Mouse (Mus musculus) liver, adult (tissue): ENCODE measurements around the gene Spib.

Experiments used
- GATA4 ChIP-seq: IDR thresholded peaks from 2 replicates; pipeline ENCODE4 v1.6.1; 2014; ENCODE audit warnings: mild to moderate bottlenecking, low read length; ENCODE audit not compliant: insufficient replicate concordance

Spib gene

GRCm38 (mm10) chr7:44488545-44488944, 43.3 kb downstream of the Spib start:
- no peak for TF ChIP-seq GATA4

GRCm38 (mm10) chr7:44487936-44488335, 43.9 kb downstream of the Spib start:
- no peak for TF ChIP-seq GATA4

- TF ChIP-seq GATA4, result no peak
Measured at GRCm38 (mm10) chr7:44486927-44487575, 44.8 kb downstream of the Spib start.

GRCm38 (mm10) chr7:44485572-44486195, 46.2 kb downstream of the Spib start:
- TF ChIP-seq GATA4, result no peak

- TF ChIP-seq GATA4, result no peak
Measured at GRCm38 (mm10) chr7:44484841-44485571, 46.9 kb downstream of the Spib start.

GRCm38 (mm10) chr7:44484109-44484508, 47.8 kb downstream of the Spib start:
- TF ChIP-seq GATA4, result no peak

- no peak for TF ChIP-seq GATA4
Measured at GRCm38 (mm10) chr7:44482836-44483435, 48.9 kb downstream of the Spib start.
